Mouse (Mus musculus) liver, embryonic 14.5 days (tissue): ENCODE measurements around the gene H60b.

ENCODE experiments used
- CTCF ChIP-seq: IDR thresholded peaks from 2 replicates; pipeline ENCODE4 v1.5.1; 2016; ENCODE audit warnings: antibody characterized with exemption, low read depth, control low read depth
- EP300 ChIP-seq: IDR thresholded peaks from 2 replicates; pipeline ENCODE4 v1.6.1; 2016; ENCODE audit warnings: antibody characterized with exemption, low read depth

DNA sequence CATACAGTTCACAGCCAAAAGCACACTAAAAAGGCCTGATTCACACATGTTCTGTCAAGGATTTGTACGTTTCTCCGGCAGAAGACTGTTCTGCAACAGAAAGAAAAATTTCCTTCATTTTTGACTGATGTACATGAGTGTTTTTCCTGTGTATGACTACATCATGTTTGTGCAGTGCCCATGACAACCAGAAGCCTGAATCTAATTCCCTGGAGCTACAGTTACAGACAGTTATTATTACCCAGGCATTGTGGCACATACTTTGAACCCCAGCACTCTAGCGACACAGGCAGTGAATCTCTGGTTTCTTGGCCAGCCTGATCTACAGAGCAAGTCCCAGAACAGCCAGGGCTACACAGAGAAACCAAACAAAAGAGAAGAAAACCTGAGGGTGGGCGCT lies 147.4 kb downstream of the H60b start:
- no peak for TF ChIP-seq CTCF
- TF ChIP-seq EP300 = no peak
